Mouse (Mus musculus) layer of hippocampus, postnatal 10 days (tissue): Measurements from ENCODE around the gene Tenm2. TPM values are rescaled to one million over a fixed set of nuclear protein-coding genes. Genes with fewer than 3 reads are reported as not detected.

Source experiments
- DNase-seq, 2 experiments: peaks; one replicate each; pipeline ENCODE4 v3.0.0; 2021; ENCODE audit warnings: low spot score in 2 of 2
- total RNA-seq, 2 experiments: library from RNA; stranded (reverse); gene quantifications; 2 replicates each; pipeline ENCODE4 v1.2.3; 2021

Gene Tenm2
- total RNA-seq, 2 experiments from 2014 or later: 183 to 230 TPM

DNA sequence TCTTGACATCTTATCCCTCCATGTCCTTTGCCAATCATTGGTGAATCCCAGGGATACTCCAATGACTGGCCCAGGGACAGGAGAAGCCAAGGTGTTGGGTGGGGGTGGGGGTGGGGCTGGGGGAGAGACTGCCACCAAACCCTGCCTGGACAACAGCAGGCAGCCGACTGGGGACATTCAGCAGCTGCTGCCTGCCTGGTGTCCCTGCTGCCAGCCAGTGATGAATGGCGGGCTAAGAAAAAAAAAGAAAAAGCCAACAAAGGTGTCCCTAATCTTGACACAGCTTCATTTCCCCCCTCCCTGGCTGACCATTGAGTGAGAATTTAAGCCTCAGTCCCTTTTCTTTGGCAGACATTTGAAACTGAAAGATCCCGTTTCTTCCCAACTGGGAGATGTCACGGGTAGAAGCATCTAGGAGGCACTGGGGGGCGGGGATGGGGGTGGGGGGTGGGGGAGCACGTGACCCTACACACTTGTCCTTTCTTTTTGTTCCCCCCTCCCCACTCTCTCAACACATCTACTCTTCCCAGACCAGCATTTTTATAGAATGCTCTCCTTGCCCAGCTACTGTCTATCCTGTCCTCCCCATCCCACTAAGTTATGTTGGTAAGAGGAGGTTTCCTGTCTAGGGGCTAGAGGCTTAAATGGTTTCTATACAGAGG is 1263.4 kb downstream of the Tenm2 start:
- no peak for DNase-seq

DNA sequence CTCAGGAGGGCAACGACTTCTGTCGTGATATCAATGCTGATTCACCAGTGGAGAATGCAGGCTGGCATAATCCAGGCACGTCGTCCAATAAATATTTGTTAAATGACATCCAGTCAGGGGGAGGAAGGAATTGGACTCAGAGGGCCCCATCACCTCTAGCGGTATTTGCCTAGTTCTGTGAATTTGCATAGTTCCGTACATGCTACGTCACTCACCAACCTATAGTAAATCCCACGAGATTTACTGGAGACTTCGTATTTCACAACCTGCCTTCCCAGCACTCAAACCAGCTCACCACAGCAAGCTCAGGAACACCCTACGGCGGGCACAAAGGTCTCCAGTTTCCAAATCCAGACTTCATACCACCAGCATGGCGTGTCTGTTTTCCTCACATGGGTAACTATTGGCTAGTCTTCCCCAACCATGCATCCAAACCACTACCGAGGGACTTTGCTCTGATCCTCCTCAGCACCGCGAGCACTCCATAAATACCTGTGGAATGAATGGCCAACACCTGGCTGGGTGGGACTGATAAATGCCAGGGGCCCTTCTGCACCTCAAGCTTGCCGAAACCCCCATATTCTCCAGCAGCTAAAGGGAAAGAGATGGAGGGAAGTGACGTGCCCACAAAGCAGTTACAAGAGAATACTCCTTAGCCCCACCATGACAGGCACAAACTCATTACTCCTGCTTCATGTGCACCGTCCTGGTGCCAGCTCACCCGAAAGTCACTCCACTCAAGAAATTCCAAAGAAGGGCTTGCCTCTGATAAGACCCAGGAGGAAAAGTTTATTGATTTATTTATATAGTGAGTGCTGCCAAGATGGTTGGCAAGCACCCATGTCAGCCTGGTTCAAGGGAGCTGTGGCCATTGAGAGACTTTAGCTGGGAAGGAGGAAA is 1264.7 kb downstream of the Tenm2 start:
- no peak for DNase-seq

DNA sequence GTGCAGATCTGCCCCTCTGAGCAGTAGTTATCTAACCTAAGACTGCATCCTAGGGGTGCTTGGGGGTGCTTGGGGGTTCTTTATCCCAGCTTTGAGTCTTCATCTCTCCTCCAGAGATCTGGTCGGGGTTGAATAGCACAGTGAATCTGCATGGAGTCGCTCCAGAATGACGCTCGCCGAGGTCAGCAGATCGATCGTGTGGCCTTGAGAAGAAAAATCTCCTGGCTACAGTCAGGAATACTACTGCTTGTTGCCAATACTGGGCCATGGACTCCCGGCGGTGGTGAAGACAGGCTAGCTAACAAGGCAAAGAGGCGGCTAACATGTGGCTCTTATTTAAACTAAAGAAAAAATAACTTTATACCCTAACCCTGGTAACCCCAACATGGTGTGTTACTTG is 1267.5 kb downstream of the Tenm2 start:
- no peak for DNase-seq

DNA sequence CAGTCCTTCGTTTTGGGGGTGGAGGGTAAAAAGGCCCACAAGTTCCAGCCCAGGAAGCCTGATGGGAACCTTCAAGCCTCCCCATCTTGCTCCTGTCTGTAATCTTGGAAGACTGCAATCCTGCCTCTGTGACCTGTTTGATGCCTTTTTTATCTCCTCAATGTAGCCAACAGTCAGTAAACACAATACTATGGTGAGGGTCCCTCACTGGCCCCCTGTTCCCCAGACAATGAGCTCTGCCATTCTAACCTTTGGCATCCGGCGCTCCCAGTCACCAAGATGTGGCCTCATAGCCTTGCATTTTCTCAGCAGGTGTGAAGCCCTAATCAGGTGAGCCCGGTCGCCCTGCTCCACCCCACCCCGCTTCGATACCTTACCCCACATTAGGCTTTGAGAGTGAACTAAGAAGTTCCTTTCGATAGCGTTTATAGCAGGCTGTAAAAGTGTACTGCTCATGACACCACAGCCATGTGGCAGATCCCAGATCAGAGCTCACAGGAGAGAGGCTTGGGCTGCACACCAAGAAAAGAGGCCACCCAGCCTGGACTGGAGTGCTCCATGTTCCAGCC is 1271.7 kb downstream of the Tenm2 start:
- no peak for DNase-seq

DNA sequence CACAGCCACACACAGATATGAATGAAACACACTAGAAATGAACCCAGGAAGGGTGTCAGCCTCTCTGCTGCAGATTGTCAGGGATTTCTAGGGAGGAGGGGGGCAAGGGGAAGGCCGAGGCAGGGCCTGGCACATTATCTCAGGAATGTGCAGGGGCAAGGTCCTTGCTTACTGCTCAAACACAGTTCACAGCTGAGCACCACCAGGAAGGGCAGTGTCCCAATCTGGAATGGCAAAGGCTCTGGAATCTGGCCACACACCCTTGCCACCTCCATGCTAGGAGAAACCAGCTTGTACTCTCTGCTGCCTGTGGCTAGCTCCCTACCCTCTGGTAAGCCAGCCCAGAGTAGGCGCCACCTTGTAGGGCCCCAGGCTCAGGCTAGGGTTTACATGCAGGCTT is 1272.2 kb downstream of the Tenm2 start:
- no peak for DNase-seq

DNA sequence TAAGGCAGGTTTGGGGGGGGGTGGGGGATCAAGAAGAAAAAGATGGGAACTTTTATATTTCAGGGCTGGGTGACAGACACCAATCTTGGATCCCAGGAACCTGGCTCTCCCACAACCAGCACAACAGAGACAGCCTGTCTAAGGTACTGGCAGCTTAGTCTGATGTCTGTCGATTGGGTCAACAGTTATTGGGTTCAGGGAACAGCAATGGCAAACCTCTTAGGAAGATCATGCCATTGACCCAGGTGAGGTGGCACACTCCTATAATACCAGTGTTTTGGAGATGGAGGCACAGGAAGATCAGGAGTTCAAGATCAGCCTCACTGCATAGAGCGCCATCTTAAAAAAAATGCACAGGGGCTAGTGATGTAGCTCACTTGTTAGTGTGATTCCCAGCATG is 1273.3 kb downstream of the Tenm2 start:
- no peak for DNase-seq

DNA sequence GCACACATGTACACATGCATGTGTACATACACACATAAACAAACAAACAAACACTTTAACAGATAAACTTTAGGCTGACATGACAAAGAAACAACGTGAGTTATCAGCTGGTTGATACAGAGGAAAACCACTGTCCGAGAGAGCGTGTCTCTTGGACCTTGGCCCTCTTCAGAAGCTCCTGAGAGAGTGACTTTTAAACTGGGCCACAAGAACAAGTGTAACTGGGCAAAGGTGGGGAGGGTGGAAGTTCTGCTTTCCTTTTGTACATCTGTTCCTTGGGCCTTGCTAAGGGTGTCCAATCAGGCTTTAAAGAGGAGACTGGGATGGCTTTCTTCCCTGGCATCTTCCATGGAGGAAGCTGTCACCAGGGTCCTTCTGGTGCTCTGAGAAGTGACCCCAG is 1276.5 kb downstream of the Tenm2 start:
- DNase-seq: no peak
